Mouse (Mus musculus): ENCODE measurements around the gene Zfp455. TPM values are rescaled to one million over a fixed set of nuclear protein-coding genes. Genes with fewer than 3 reads are reported as not detected.

Gene Zfp455
- polyA plus RNA-seq (2012; rRNA removed; ENCODE audit: low replicate concordance) = 0.33 and 0.71 TPM in 2 replicates

GRCm38 (mm10) chr13:67194340-67194894 lies at the start of gene Zfp455:
Gene Zfp455, plus strand, starts transcription at chr13:67194506.

GRCm38 (mm10) chr13:67172991-67173722 lies 21.1 kb upstream of the Zfp455 start, which contains the start of gene Rsl1:
Gene Rsl1, plus strand, starts transcription at chr13:67173182.

Other genes with a start within 250 kb of the Zfp455 start
- gene Zfp712, start 133.3 kb upstream of the Zfp455 start, polyA plus RNA-seq (2012; rRNA removed; ENCODE audit: low replicate concordance) = 0.14 and 0.35 TPM in 2 replicates
- 0.60 TPM in 1 of 2 replicates, not detected in the other for gene Zfp708, start 96.5 kb upstream of the Zfp455 start, polyA plus RNA-seq (2012; rRNA removed; ENCODE audit: low replicate concordance)
- 3.7 and 3.9 TPM in 2 replicates for gene Gm28557, start 85.9 kb upstream of the Zfp455 start, polyA plus RNA-seq (2012; rRNA removed; ENCODE audit: low replicate concordance)
- gene Rslcan18, start 78.2 kb upstream of the Zfp455 start, polyA plus RNA-seq (2012; rRNA removed; ENCODE audit: low replicate concordance) = 0.27 and 0.40 TPM in 2 replicates
- gene Zfp759, start 72.8 kb upstream of the Zfp455 start, polyA plus RNA-seq (2012; rRNA removed; ENCODE audit: low replicate concordance) = 0.43 and 0.59 TPM in 2 replicates
- 1.8 and 3.8 TPM in 2 replicates for gene Rsl1, start 21.3 kb upstream of the Zfp455 start, polyA plus RNA-seq (2012; rRNA removed; ENCODE audit: low replicate concordance)
- gene Zfp458, start 84.0 kb downstream of the Zfp455 start, polyA plus RNA-seq (2012; rRNA removed; ENCODE audit: low replicate concordance) = 0.34 and 0.78 TPM in 2 replicates
- gene Zfp457, start 112.0 kb downstream of the Zfp455 start, polyA plus RNA-seq (2012; rRNA removed; ENCODE audit: low replicate concordance) = 1.0 and 1.5 TPM in 2 replicates
- gene Zfp595, start 138.1 kb downstream of the Zfp455 start, polyA plus RNA-seq (2012; rRNA removed; ENCODE audit: low replicate concordance) = 0.95 and 1.3 TPM in 2 replicates
- not detected in 2 replicates for gene Gm28044, start 166.0 kb downstream of the Zfp455 start, polyA plus RNA-seq (2012; rRNA removed; ENCODE audit: low replicate concordance)
- 0.35 and 0.37 TPM in 2 replicates for gene Zfp953, start 166.1 kb downstream of the Zfp455 start, polyA plus RNA-seq (2012; rRNA removed; ENCODE audit: low replicate concordance)
- 0.28 TPM in 1 of 2 replicates, not detected in the other for gene Gm28041, start 181.2 kb downstream of the Zfp455 start, polyA plus RNA-seq (2012; rRNA removed; ENCODE audit: low replicate concordance)
- 0.21 and 0.32 TPM in 2 replicates for gene Zfp456, start 181.3 kb downstream of the Zfp455 start, polyA plus RNA-seq (2012; rRNA removed; ENCODE audit: low replicate concordance)
- gene Zfp429, start 205.3 kb downstream of the Zfp455 start, polyA plus RNA-seq (2012; rRNA removed; ENCODE audit: low replicate concordance) = 2.2 and 4.0 TPM in 2 replicates
- gene Zfp459, start 226.9 kb downstream of the Zfp455 start, polyA plus RNA-seq (2012; rRNA removed; ENCODE audit: low replicate concordance) = 0.32 and 0.41 TPM in 2 replicates

Measured in subcutaneous adipose tissue, adult 2 months (tissue).